Mouse (Mus musculus) liver, postnatal 0 days (tissue): ENCODE data around the gene Tspan10.
A peak's percentile ranks its signal among the peaks of the same experiment; 100 is the strongest.

Source experiments
- CTCF ChIP-seq: sonication (generic); IDR thresholded peaks from 2 replicates; pipeline ENCODE4 v1.5.1; 2016; ENCODE audit warnings: antibody characterized with exemption, low read depth
- EP300 ChIP-seq: IDR thresholded peaks from 2 replicates; pipeline ENCODE4 v1.6.1; 2016; ENCODE audit warnings: antibody characterized with exemption, low read depth, mild to moderate bottlenecking

DNA sequence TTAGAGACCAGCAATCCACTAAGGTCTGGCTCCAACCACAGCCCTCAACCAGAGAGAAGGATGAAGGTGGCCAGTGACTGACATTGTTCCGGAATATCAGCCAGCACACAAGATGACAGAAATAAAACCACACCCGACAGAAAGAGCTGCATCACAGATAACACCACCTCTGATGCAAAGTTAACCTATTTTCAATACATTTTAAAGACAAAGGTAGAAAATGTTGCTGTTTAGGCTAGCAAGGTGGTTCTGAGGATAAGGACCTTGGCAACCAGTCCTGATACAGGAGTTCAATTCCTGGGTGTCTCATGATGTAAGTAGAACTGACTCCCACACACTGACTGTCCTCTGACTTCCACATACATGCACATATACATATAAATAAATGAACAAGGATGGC is 43.1 kb upstream of the Tspan10 start:
- TF ChIP-seq EP300 (peak; percentile 72), CTCF (no peak)
